Mouse (Mus musculus) intestine, embryonic 16.5 days (tissue): ENCODE measurements at regions not wholly inside any gene's neighbourhood (a gene's known extent, or its start where the extent isn't known, plus 50 kb on each side); places are given as distances from the start of the nearest gene placed in this dataset.

ENCODE experiments used
- ATAC-seq: fragments of 200-750 bp; cut with Nextera tagmentation; 2 replicates; pipeline ENCODE4 v1.8.0; 2017; ENCODE audit warnings: moderate TSS enrichment, moderate library complexity
- H3K27ac ChIP-seq: fragments of 300-500 bp; sonication (generic); 2 replicates; pipeline ENCODE4 v1.5.1; 2014; ENCODE audit warnings: mild to moderate bottlenecking, low read length
- H3K27me3 ChIP-seq: fragments of 300-500 bp; sonication (generic); replicated peaks from 2 replicates; pipeline ENCODE4 v1.6.1; 2014; ENCODE audit warnings: low read length, control low read depth, mixed read lengths; ENCODE audit not compliant: control insufficient read depth, insufficient read depth
- H3K36me3 ChIP-seq: fragments of 300-500 bp; sonication (generic); 2 replicates; pipeline ENCODE4 v1.6.1; 2014; ENCODE audit warnings: low read length, control low read depth; ENCODE audit not compliant: control insufficient read depth, insufficient read depth
- H3K4me1 ChIP-seq: fragments of 300-500 bp; sonication (generic); 2 replicates; pipeline ENCODE4 v1.6.1; 2014; ENCODE audit warnings: low read length, control low read depth, mixed read lengths; ENCODE audit not compliant: control insufficient read depth, insufficient read depth
- H3K4me2 ChIP-seq: fragments of 300-500 bp; sonication (generic); 2 replicates; pipeline ENCODE4 v1.6.1; 2014; ENCODE audit warnings: low read depth, low read length, control low read depth
- H3K4me3 ChIP-seq: fragments of 300-500 bp; sonication (generic); 2 replicates; pipeline ENCODE4 v1.5.1; 2014; ENCODE audit warnings: mild to moderate bottlenecking, low read length
- H3K9ac ChIP-seq: fragments of 300-500 bp; sonication (generic); 2 replicates; pipeline ENCODE4 v1.6.1; 2014; ENCODE audit warnings: low read depth, low read length
- H3K9me3 ChIP-seq: fragments of 300-500 bp; sonication (generic); 2 replicates; pipeline ENCODE4 v1.6.1; 2016; ENCODE audit warnings: low read length, control low read depth; ENCODE audit not compliant: control insufficient read depth
- WGBS: fragments of 180-500 bp; shearing (Covaris S2); extraction: QIAGEN DNeasy Blood & Tissue Kit; methylation state at CpG from one replicate; pipeline ENCODE4 v1.1.7; 2014; 5-methylcytosine and 5-hydroxymethylcytosine counted together

DNA sequence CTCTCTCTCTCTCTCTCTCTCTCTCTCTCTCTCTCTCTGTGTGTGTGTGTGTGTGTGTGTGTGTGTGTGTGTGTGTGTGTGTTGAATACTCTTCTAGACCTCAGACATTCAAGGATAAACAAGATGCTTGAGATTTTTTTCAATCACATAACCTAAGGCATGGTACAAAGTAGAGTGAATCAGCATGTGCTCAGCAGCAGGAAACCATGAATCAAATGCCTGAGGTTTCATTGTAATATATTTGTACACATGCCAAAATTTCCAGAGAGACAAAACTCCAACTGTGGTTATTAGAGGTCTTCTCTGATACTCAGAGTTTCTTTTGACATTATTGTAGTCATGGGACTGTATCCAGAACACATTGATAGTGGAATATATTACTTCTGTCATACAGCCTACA, 1423.5 kb upstream of the Dsel start:
- Histone ChIP-seq H3K27ac (no peak overlapping the region), H3K4me3 (no peak overlapping the region), H3K4me2 (no peak overlapping the region), H3K27me3 (no peaks in the 10 kb centered on the region), H3K4me1 (no peaks in the 10 kb centered on the region), H3K9me3 (no peaks in the 10 kb centered on the region), H3K9ac (no peak overlapping the region), H3K36me3 (no peaks in the 10 kb centered on the region)
- no peak for ATAC-seq

GRCm38 (mm10) chr1:113284122-113284521, 1419.4 kb upstream of the Dsel start:
- no peaks in the 10 kb centered on the region for H3K36me3 ChIP-seq
- no peak overlapping the region for H3K4me2 ChIP-seq
- H3K4me1 ChIP-seq: no peaks in the 10 kb centered on the region
- no peaks in the 10 kb centered on the region for H3K27me3 ChIP-seq
- H3K9ac ChIP-seq: no peak overlapping the region
- H3K9me3 ChIP-seq: no peaks in the 10 kb centered on the region
- no peak overlapping the region for H3K27ac ChIP-seq
- no peak for ATAC-seq
- no peak overlapping the region for H3K4me3 ChIP-seq

DNA sequence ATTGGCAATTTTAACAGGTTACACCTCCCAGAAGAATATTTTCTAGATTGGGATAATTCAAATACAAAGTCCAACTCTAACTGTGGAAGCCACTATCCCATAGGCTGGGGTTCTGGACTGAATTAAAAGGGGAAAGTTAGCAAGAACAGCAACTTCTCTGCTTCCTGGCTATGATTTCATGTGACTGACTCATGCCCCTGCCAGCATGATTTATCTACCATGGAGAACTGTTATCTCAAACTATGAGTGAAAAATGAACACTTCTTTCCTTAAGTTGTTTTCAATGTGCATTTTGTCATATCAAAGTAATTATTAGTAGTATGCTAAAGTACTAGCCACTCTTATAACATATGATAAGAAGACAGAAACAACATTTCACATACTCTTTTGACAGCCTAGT, 1394.7 kb upstream of the Dsel start:
- H3K4me2 ChIP-seq: no peak overlapping the region
- H3K36me3 ChIP-seq: no peaks in the 10 kb centered on the region
- no peak overlapping the region for H3K9ac ChIP-seq
- H3K27me3 ChIP-seq: no peaks in the 10 kb centered on the region
- ATAC-seq: no peak
- no peak overlapping the region for H3K27ac ChIP-seq
- no peaks in the 10 kb centered on the region for H3K4me1 ChIP-seq
- no peaks in the 10 kb centered on the region for H3K9me3 ChIP-seq
- no peak overlapping the region for H3K4me3 ChIP-seq

DNA sequence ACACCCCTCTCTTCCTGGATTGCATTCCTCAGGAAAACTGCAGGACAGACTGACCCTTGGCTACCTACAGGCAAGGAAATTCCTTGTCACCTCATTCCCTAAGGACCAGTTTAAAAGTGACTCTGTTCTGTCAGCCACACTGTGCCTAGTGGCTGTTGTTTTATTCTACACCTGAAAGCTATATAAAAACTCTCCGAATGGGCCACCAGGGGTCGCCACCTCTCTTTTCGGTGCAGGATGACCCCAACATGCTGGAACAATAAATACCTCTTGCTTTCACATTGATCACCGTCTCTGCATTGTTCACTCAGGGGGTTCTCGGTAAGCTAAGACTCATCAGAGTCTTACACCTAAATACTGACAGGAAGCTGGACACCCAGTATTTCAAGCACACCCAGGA, 1382.6 kb upstream of the Dsel start:
- H3K9me3 ChIP-seq: no peaks in the 10 kb centered on the region
- 72% methylated on average over 5 of the region's 5 CpGs for WGBS
- no peaks in the 10 kb centered on the region for H3K36me3 ChIP-seq
- H3K27ac ChIP-seq: no peak overlapping the region
- no peak overlapping the region for H3K9ac ChIP-seq
- no peak overlapping the region for H3K4me2 ChIP-seq
- H3K4me1 ChIP-seq: no peaks in the 10 kb centered on the region
- no peaks in the 10 kb centered on the region for H3K27me3 ChIP-seq
- H3K4me3 ChIP-seq: no peak overlapping the region
- ATAC-seq: no peak

DNA sequence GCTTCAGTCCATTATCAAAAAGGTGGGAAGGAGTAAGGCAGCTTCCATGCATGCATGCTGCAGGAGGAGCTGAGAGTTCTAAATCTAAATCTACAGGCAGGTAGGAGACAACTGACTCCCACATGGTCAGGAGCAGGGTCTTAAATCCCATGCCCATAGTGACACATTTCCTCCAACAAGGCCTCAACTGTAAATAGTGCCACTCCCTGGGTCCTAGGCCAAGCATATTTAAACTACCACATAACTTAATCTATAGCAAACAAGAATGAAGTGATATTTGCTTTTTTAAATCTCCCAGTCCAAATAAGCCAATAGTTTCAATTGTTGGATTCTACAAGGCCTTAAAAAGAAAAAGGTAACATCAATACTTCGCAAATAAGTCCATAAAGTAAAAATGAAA, 1345.4 kb upstream of the Dsel start:
- Histone ChIP-seq H3K9ac (no peak overlapping the region), H3K27ac (no peak overlapping the region), H3K4me1 (no peaks in the 10 kb centered on the region), H3K27me3 (no peaks in the 10 kb centered on the region), H3K4me3 (no peak overlapping the region), H3K9me3 (no peaks in the 10 kb centered on the region), H3K4me2 (no peak overlapping the region), H3K36me3 (no peaks in the 10 kb centered on the region)
- 80% methylated on average over 1 of the region's 1 CpGs for WGBS
- ATAC-seq: no peak

DNA sequence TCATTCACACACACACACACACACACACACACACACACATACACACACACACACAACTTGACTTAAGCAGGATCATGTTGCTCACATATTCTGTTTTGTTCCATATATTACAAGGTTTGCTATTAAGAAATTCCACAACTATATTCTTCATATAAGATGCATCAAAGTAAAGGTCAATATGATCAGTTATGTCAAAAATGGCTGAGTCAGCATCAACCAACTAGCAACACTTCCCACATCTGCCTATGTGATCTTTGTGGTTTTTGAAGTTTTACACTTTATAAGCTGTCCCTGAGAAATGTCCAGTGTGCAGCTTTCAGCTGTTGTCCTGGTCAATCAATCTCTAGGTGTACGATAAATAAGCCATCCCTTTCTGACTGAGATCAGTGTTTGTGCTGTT, 1339.3 kb upstream of the Dsel start:
- Histone ChIP-seq H3K9me3 (no peaks in the 10 kb centered on the region), H3K27me3 (no peaks in the 10 kb centered on the region), H3K36me3 (no peaks in the 10 kb centered on the region), H3K27ac (no peak overlapping the region), H3K9ac (no peak overlapping the region), H3K4me2 (no peak overlapping the region), H3K4me3 (no peak overlapping the region), H3K4me1 (no peaks in the 10 kb centered on the region)
- WGBS: 93% methylated on average over 1 of the region's 1 CpGs
- ATAC-seq: no peak

DNA sequence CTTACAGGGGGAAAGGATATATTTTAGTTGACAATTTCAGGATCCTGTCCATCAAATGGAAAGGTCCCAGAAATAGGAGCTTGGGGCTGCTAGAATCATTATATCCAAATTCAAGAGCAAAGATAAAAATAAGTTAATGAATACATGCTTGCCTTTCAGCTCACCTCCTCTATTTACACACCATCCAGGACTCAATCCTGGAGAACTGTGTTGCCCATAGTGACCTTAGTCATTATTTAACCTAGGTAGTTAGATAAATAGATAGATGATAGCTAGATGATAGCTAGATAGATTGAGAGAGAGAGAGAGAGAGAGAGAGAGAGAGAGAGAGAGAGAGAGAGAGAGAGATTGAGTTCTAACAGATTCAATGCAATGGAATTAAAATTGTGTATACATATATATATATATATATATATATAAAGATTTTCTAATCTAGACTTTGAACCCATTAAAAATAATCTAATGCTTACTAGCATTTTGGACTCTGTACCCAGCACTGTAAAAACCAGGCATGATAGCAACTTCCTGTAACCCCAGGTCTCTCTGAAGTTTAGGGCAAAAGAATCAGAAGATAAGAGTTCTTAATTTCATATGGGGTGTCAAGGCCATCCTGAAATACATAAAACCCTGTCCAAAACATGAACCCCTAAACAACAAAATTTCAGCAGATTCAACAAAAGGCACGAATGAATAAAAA, 1329.5 kb upstream of the Dsel start:
- no peak overlapping the region for H3K4me2 ChIP-seq
- H3K27ac ChIP-seq: no peak overlapping the region
- H3K4me1 ChIP-seq: no peaks in the 10 kb centered on the region
- no peak overlapping the region for H3K9ac ChIP-seq
- ATAC-seq: peak; percentile 95
- H3K27me3 ChIP-seq: no peaks in the 10 kb centered on the region
- H3K36me3 ChIP-seq: no peaks in the 10 kb centered on the region
- 53% methylated on average over 1 of the region's 1 CpGs for WGBS
- H3K4me3 ChIP-seq: no peak overlapping the region
- H3K9me3 ChIP-seq: no peaks in the 10 kb centered on the region

DNA sequence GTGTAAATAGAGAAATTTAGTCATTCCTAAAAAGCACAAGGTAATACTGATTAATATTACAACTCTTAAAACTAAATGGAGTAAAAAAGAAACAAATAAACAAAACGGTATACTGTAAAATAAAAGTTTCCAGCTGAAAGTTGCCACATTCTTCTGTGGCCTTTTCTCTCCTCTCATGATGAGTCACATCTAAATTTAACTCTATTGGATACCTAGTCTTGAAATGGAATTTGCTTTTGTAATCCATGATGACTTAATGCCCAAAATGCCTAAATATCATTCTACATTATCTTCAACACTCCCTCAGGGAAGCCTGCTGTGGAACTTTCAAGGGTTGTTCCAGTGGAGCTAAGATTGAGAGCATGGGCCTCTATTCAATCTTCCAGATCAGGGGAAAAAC, 1298.5 kb upstream of the Dsel start:
- no peak for ATAC-seq

More for the DNA sequence above, 1298.5 kb upstream of the Dsel start:
- WGBS: 96% methylated on average over 1 of the region's 1 CpGs
- no peak overlapping the region for H3K4me2 ChIP-seq
- H3K9me3 ChIP-seq: no peaks in the 10 kb centered on the region
- no peaks in the 10 kb centered on the region for H3K27me3 ChIP-seq
- no peak overlapping the region for H3K27ac ChIP-seq
- H3K36me3 ChIP-seq: no peaks in the 10 kb centered on the region
- H3K9ac ChIP-seq: no peak overlapping the region
- H3K4me1 ChIP-seq: no peaks in the 10 kb centered on the region
- H3K4me3 ChIP-seq: no peak overlapping the region
